Mouse (Mus musculus) gastrocnemius, adult 2 months (tissue): ENCODE results near the gene Ngef. TPM values are rescaled to one million over a fixed set of nuclear protein-coding genes. Genes with fewer than 3 reads are reported as not detected.
"Not testable (repeated sequence)": the region's sequence is repeated elsewhere in the genome, so short reads cannot be mapped to it uniquely, and the experiment has no call there.

Experiments used
- DNase-seq: peaks from one replicate; pipeline ENCODE4 v3.0.0; 2022
- H3K27ac ChIP-seq: fragments of 200-600 bp; 2 replicates; pipeline ENCODE4 v1.8.1; 2022; ENCODE audit warnings: mild to moderate bottlenecking
- H3K4me3 ChIP-seq: fragments of 200-600 bp; 2 replicates; pipeline ENCODE4 v1.8.1; 2022; ENCODE audit warnings: mild to moderate bottlenecking, moderate library complexity
- CTCF ChIP-seq: fragments of 200-600 bp; IDR thresholded peaks from 2 replicates; pipeline ENCODE4 v1.8.1; 2022; ENCODE audit warnings: antibody characterized with exemption, mild to moderate bottlenecking, moderate library complexity
- intact Hi-C: fragments of 180-260 bp; cut with DNase I; formaldehyde crosslinking; loops from one replicate; pipeline ENCODE4 v1.15.1; 2025
- total RNA-seq, 2 experiments: library from RNA; stranded (reverse); gene quantifications; 2 replicates each; pipeline ENCODE4 v1.2.3; 2021

Gene Ngef
- total RNA-seq, 2 experiments from 2014 or later = 0.08 to 0.17 TPM

GRCm38 (mm10) chr1:87492285-87492684 is 81.4 kb downstream of the Ngef start:
- TF ChIP-seq CTCF = no peak
- intact Hi-C loops = no loop called here
- H3K27ac ChIP-seq = no peak overlapping the region
- no peak overlapping the region for H3K4me3 ChIP-seq
- DNase-seq = no peak

GRCm38 (mm10) chr1:87486386-87486785 is 87.3 kb downstream of the Ngef start:
- Histone ChIP-seq H3K4me3 (no peak overlapping the region), H3K27ac (no peak overlapping the region)
- DNase-seq = peak; percentile 81
- no peak for TF ChIP-seq CTCF
- intact Hi-C loops = no loop called here

- TF ChIP-seq CTCF = no peak
- DNase-seq = peak; percentile 61
- intact Hi-C loops = no loop called here
- H3K4me3 ChIP-seq = no peak overlapping the region
- no peak overlapping the region for H3K27ac ChIP-seq
These were observed 91.1 kb downstream of the Ngef start for GRCm38 (mm10) chr1:87482546-87482945.

GRCm38 (mm10) chr1:87475076-87475895 is 98.4 kb downstream of the Ngef start:
- intact Hi-C loops = no loop called here
- no peak overlapping the region for H3K27ac ChIP-seq
- H3K4me3 ChIP-seq = peak overlapping the region; percentile 51
- TF ChIP-seq CTCF = no peak
- DNase-seq = no peak

- TF ChIP-seq CTCF = no peak
- peak; percentile 63 for DNase-seq
- intact Hi-C loops = no loop called here
- no peak overlapping the region for H3K27ac ChIP-seq
- no peak overlapping the region for H3K4me3 ChIP-seq
These were observed 101.1 kb downstream of the Ngef start for GRCm38 (mm10) chr1:87472576-87472975.

GRCm38 (mm10) chr1:87471914-87472313 is 101.8 kb downstream of the Ngef start:
- no peak for DNase-seq
- Histone ChIP-seq H3K27ac (no peak overlapping the region), H3K4me3 (no peak overlapping the region)
- TF ChIP-seq CTCF = no peak
- intact Hi-C loops = no loop called here

- H3K4me3 ChIP-seq, H3K27ac ChIP-seq, DNase-seq, intact Hi-C loops: not testable (repeated sequence)
These were observed 103.7 kb downstream of the Ngef start, which contains the start of gene Snorc for GRCm38 (mm10) chr1:87469971-87470370. Snorc (plus strand) TSS chr1:87470271.

- TF ChIP-seq CTCF = peak; percentile 32; the same call in 1 of the 2 replicates
- no peak for DNase-seq
- intact Hi-C loops = no loop called here
- no peak overlapping the region for H3K27ac ChIP-seq
- H3K4me3 ChIP-seq = no peak overlapping the region
These were observed 105.3 kb downstream of the Ngef start for GRCm38 (mm10) chr1:87468321-87468720.

GRCm38 (mm10) chr1:87467469-87467868 is 106.2 kb downstream of the Ngef start:
- DNase-seq = no peak
- no peak for TF ChIP-seq CTCF
- Histone ChIP-seq H3K27ac (peak overlapping the region; percentile 56; the same call in 1 of the 2 replicates), H3K4me3 (no peak overlapping the region)
- intact Hi-C loops = no loop called here

GRCm38 (mm10) chr1:87459856-87460255 is 113.8 kb downstream of the Ngef start:
- DNase-seq, intact Hi-C loops, H3K4me3 ChIP-seq, H3K27ac ChIP-seq: not testable (repeated sequence)

GRCm38 (mm10) chr1:87458045-87458444 is 115.6 kb downstream of the Ngef start:
- no peak for TF ChIP-seq CTCF
- no peak for DNase-seq
- H3K27ac ChIP-seq = no peak overlapping the region
- intact Hi-C loops = no loop called here
- no peak overlapping the region for H3K4me3 ChIP-seq

GRCm38 (mm10) chr1:87456425-87456824 is 117.2 kb downstream of the Ngef start:
- no peak overlapping the region for H3K4me3 ChIP-seq
- intact Hi-C loops = no loop called here
- no peak for TF ChIP-seq CTCF

GRCm38 (mm10) chr1:87449432-87449831 is 124.2 kb downstream of the Ngef start:
- Histone ChIP-seq H3K4me3 (no peak overlapping the region), H3K27ac (no peak overlapping the region)
- DNase-seq = no peak
- no peak for TF ChIP-seq CTCF
- intact Hi-C loops = loop anchor here (10.0 kb wide), 2 partner anchors 305 to 475 kb away; partner anchors contain the start of gene Atg16l1

More at GRCm38 (mm10) chr1:87456425-87456824, 117.2 kb downstream of the Ngef start:
- H3K27ac ChIP-seq = no peak overlapping the region
- DNase-seq = no peak
